Mouse (Mus musculus) c-Kit-negative CD71-positive TER-119-positive erythroid progenitor cells, embryonic 14.5 days (primary cell): Measurements from ENCODE around the gene Pidd1.
"Not testable (repeated sequence)": the region's sequence is repeated elsewhere in the genome, so short reads cannot be mapped to it uniquely, and the experiment has no call there.

Source experiments
- DNase-seq: peaks from one replicate; pipeline ENCODE4 v3.0.0-alpha.2; 2013; ENCODE audit warnings: low read depth, low spot score

The Pidd1 gene

DNA sequence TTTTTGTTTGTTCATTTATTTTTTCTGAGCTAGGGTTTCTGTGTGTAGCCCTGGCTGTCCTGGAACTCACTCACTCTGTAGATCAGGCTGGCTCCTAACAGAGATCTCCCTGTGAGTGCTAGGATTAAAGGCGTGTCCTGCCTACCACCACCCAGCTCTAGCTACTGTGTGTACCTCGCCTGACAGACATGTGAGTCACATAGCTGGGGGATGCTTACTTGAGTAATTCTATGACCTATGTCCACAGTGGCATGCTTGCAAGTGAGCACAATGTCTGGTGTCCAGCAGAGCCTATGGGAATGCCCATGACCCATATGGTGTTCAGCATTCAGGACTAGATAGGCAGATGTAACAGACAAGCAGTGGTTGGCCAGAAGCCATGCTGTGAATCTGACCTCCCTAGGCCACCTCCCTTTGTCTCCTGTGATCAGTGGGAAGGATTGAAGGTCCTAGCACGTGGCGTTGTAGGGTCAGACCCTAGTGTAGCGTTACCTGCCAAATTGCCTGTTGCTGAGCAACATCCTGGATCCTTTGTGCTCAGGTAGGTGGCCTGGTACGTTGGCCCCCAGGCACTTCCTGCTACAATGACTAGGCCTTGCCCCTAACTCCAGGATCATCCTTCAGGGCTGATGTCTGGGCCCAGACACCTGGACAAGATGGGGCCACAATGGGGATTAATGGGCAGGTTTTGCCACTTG, 27.5 kb downstream of the Pidd1 start:
- no peak for DNase-seq

DNA sequence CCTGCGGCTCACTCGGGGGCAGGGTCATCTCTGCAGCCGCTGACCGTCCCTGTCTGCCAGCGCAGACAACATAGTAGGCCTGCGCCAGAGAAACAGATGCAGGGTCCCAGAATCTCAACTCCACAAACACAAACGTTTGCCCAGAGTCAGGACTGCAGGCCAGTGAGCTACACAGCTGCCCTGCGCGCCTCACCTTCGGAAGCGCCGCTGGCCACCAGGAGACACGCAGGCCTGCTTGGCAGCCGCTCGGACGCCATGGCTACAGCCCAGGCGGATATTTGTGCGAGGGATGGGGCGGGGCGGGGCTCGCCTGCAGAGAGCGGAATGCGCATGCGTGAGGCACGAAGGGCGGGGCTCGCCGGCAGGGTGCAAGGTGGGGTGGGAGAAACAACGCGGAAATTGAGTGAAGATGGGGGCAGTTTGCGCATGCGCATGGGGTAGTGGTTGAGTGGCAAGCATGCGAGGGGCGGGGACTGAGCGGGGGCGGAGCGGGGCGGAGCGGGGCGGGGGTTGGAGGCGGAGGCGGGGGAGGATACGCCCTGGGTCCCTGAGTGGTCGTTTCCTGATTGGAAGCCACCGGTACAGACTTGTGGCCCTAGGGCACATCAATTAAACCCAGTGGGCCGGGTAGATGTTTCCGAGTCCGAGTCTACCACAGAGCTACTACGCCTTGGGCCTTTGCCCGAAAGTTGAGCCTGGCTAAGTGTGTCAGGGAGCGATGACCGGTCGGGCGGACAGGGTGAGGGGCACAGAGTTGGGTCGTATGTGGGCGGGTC, 29.8 kb downstream of the Pidd1 start, which contains the start of gene Gatd1:
Gene Gatd1 (minus strand): TSS at position 328 of the 776 bp plus-strand sequence.
- DNase-seq = peak; percentile 99

GRCm38 (mm10) chr7:141413331-141413730, 30.5 kb downstream of the Pidd1 start:
- no peak for DNase-seq

- no peak for DNase-seq
Measured at GRCm38 (mm10) chr7:141411667-141412066, 32.2 kb downstream of the Pidd1 start.

- no peak for DNase-seq
Measured at GRCm38 (mm10) chr7:141410631-141411030, 33.2 kb downstream of the Pidd1 start.

- peak; percentile 72 for DNase-seq
Measured at GRCm38 (mm10) chr7:141408833-141409232, 35.0 kb downstream of the Pidd1 start.

GRCm38 (mm10) chr7:141407670-141408069, 36.2 kb downstream of the Pidd1 start:
- DNase-seq = not testable (repeated sequence)

DNA sequence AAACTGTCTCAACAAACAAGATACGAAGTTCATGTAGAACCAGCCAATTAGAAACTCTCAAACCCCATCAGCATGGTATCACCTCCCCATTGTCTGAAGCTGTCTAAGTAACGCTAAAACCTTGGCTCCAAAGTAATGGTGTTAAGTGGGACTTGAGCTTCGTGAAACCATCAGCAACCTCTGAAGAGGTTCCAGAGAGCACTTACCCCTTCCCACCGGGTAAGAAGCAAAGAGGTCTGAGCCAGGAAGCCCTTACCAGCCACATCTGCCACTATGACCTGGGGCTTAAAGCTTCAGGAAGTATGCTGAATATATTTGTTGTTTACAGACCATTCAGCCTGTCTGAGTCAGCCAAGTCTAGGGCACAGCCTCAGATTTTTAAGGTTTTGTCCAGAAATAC, 38.4 kb downstream of the Pidd1 start:
- no peak for DNase-seq

- DNase-seq = no peak
Measured at GRCm38 (mm10) chr7:141403305-141403704, 40.5 kb downstream of the Pidd1 start.

DNA sequence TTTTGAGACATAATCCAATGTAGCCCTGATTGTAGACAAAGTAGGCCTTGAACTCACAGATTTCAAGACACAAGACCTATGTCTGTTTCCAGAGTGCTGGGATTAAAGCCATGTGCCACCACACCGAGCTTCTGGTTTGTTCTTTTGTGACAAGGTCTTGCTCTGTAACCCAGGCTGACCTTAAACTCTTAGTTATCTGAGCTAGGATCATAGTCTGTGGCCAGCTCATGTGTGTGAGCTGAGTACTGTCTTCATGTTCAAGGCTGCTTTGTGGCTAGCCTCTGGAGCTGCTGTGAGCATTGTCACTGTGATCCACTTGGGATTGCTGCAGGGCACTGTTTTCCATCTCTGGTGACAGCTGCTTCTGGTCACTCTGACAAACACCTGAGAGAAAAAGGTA, 48.5 kb downstream of the Pidd1 start:
- DNase-seq = no peak

GRCm38 (mm10) chr7:141394771-141395170, 49.1 kb downstream of the Pidd1 start:
- peak; percentile 81 for DNase-seq

- DNase-seq = peak; percentile 67
Measured at GRCm38 (mm10) chr7:141394158-141394557, 49.7 kb downstream of the Pidd1 start.

DNA sequence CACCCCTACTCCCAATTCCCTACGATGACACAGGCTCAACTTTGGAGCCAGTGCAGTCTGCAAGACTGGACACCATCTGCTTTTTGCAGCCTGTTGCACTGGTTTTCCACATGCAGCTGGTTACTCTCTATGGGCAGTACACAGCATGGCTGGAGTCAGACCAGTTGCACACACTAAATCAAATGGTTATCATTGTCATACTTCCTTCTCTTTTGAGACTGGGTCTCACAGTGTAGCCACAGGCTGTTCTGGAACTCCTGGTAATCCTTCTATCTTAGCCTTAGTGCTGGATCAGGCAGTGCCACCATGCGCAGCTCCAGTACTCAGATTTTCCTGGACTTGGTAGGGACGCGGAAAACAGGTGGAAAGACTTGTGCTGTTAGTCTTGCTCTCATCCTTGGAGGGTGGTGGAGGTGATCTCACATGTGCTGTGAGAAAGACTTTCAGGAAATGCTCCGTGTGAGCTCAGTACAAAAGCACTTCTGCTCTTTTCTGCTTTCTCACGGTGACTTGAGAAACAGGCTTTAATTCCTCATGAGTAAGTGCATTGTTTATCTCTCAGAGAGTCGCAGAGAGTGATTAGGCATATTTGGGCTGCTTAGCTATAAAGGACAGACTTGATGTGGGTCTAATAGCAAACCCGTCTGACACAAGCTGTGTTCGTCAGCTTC, 51.1 kb downstream of the Pidd1 start:
- DNase-seq = peak; percentile 88

DNA sequence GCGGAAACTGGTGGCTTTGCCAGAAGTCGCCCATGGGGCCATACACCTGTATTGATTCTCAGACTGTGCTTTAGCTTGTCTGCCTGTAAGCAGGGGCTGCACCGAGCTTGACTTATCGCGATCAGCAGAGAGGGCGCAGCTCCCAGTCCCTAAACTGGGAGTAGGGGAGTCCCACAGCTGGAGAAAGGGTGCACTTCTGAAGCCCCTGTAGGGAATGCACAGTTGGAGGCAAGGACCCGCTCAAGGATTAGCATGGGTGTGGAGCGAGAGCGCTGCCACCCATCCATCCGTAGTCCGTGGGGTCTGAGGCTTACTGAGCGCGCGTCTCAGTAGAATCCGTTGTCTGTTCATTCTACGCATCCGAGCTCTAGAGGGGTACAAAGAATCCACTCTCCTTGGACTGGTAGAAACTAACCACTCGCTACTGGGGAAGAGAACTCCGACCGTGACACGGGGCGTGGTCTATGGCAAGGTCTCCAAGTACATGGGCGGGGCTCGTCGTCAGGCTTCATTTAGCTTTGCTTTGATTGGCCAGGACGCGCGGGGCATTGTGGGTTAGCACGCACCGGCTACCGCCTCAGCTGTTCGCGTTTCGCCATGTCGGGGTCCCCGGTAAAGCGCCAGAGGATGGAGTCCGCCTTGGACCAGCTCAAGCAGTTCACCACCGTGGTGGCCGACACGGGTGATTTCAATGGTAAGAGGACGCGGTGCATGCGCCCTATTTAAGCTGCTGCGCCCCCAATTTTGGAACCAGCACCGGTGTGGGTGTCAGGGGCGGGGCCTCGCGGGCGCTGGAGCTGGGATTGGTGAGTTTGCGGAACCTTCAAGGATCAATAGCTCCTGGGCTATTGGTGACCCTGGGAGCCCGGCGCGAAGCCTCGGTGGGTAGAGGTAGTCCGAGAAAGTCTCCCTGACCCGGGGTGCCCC, 51.9 kb downstream of the Pidd1 start, which contains the start of gene Taldo1:
Gene Taldo1 (plus strand): TSS at position 575 of the 927 bp plus-strand sequence.
- DNase-seq = peak; percentile 98

- DNase-seq = no peak
Measured at GRCm38 (mm10) chr7:141390326-141391259, 53.2 kb downstream of the Pidd1 start.

DNA sequence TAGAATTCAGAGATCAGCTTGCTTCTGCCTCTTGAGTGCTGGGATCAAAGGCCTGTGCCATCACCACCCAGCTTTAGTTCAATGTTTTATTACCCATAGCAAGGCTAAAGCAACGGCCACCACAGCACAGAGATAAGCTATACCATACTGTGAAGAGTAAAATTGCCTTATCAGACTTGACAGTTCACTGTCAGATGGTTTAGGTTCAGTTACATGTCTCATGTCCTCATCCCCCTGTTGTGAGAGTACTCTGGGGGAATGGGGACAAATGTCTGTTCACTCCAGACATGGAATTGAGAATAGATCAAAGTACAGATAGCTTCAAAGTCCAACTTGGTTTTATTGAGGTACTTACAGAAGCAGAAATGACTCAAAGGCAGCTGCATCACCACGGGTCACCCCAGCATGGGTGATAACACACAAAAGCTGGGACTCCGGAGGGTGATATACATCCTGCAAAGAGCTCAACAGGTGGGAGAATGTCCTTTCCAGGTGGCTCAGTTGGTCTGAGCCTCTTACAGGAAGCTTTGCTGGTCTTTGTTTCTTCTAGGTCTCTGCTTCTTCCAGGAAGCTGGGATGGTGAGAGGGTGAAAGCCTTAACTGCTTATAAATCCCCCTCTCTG, 55.2 kb downstream of the Pidd1 start:
- no peak for DNase-seq
